Mouse (Mus musculus) liver, adult 2 months (tissue): ENCODE results near the gene Kalrn. TPM values are rescaled to one million over a fixed set of nuclear protein-coding genes. Genes with fewer than 3 reads are reported as not detected.

ENCODE experiments used
- DNase-seq: peaks from one replicate; pipeline ENCODE4 v3.0.0-alpha.2; 2011; ENCODE audit warnings: low read depth, low spot score; ENCODE audit errors: extremely low read depth
- H3K27ac ChIP-seq: fragments of 200-500 bp; replicated peaks from 2 replicates; pipeline ENCODE4 v1.5.1; 2012; ENCODE audit warnings: low read depth, mild to moderate bottlenecking, control low read depth, inconsistent platforms, low read length; ENCODE audit not compliant: insufficient read depth
- H3K27me3 ChIP-seq: fragments of 200-500 bp; 2 replicates; pipeline ENCODE4 v1.6.1; 2012; ENCODE audit warnings: mild to moderate bottlenecking, moderate library complexity, low read length, inconsistent platforms; ENCODE audit not compliant: control insufficient read depth, insufficient read depth
- H3K36me3 ChIP-seq: fragments of 200-500 bp; 2 replicates; pipeline ENCODE4 v1.6.1; 2012; ENCODE audit warnings: low read length, inconsistent platforms; ENCODE audit not compliant: control insufficient read depth, insufficient read depth
- H3K4me1 ChIP-seq: fragments of 200-500 bp; 2 replicates; pipeline ENCODE4 v1.6.1; 2011; ENCODE audit warnings: low read length; ENCODE audit not compliant: control insufficient read depth, insufficient read depth
- H3K4me3 ChIP-seq: fragments of 200-500 bp; 2 replicates; pipeline ENCODE4 v1.5.1; 2011; ENCODE audit warnings: low read depth, mild to moderate bottlenecking, control low read depth, low read length, moderate library complexity; ENCODE audit not compliant: insufficient read depth
- H3K79me2 ChIP-seq: fragments of 200-500 bp; 2 replicates; pipeline ENCODE4 v1.6.1; 2012; ENCODE audit warnings: inconsistent platforms, mild to moderate bottlenecking, low read length, moderate library complexity; ENCODE audit not compliant: control insufficient read depth, insufficient read depth
- H3K9ac ChIP-seq: fragments of 200-500 bp; 2 replicates; pipeline ENCODE4 v1.6.1; 2012; ENCODE audit warnings: low read depth, mild to moderate bottlenecking, control low read depth, inconsistent platforms, low read length
- CTCF ChIP-seq: fragments of 200-500 bp; IDR thresholded peaks from 2 replicates; pipeline ENCODE4 v1.5.1; 2011; ENCODE audit warnings: low read depth, low read length, control low read depth
- POLR2A ChIP-seq: fragments of 200-500 bp; IDR thresholded peaks from 2 replicates; pipeline ENCODE4 v1.6.1; 2011; ENCODE audit warnings: low read length, control low read depth; ENCODE audit not compliant: insufficient read depth; ENCODE audit errors: extremely low read depth
- WGBS: fragments of 180-500 bp; shearing (Covaris S2); methylation state at CpG from one replicate; pipeline ENCODE4 v1.1.7; 2018; 5-methylcytosine and 5-hydroxymethylcytosine counted together
- polyA plus RNA-seq: library from polyadenylated mRNA; depleted of rRNA; stranded (reverse); fragments of >200 nt; gene quantifications from 2 replicates; pipeline ENCODE4 v1.2.3, GENCODE M21; 2012
- total RNA-seq: library from RNA; depleted of rRNA; stranded (reverse); fragments of >200 nt; gene quantifications from 2 replicates; pipeline ENCODE4 v1.2.3, GENCODE M21; 2014

Kalrn gene
- total and polyA plus RNA-seq, 2 experiments = 14.0 to 34.8 TPM

DNA sequence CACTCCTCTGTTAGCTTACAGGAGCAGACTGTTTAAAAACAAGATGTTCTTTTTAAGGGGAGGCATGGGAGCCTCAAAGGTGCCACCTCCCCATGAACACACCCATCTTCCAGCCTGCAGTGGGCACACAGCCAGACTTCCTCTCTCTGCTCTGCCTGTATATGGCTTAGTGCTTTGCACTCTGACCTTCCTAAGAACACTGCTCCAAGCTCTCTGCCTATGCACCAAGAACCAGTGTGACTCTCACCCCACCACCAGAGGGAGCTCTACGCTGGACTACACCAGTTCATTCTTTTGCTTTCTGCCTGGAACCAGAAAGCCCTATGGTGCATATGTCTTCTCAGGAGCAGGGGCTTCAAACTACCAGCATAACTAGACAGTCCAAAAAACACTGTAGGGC lies 271.3 kb downstream of the Kalrn start:
- Histone ChIP-seq H3K36me3 (no peaks in the 10 kb centered on the region), H3K4me3 (no peak overlapping the region), H3K79me2 (no peaks in the 10 kb centered on the region), H3K9ac (no peak overlapping the region), H3K27me3 (no peaks in the 10 kb centered on the region), H3K27ac (no peak overlapping the region), H3K4me1 (no peaks in the 10 kb centered on the region)
- TF ChIP-seq POLR2A = no peak
- TF ChIP-seq CTCF = peak; percentile 63; the same call in 1 of the 2 replicates
- DNase-seq = peak; percentile 57
- 87% methylated on average over 1 of the region's 1 CpGs for WGBS

DNA sequence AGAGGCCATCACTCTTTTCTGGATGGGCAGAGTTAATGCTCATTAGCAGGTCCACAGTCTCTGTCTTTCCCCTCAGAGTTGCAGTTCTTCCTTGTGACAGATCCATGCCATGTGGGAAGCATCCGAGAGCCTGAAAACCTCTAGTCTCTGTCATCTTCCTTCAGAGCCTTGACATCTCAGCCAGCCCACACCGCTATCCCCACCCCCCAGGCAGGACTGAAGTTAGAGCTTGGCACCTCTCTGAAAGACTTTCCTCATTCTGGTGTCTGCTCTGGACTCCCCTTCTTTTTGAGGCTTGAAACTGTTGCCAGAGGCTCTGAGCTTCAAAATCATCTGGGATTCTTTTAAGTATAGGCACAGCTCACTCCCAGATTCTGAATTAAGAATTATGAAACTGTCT lies 274.1 kb downstream of the Kalrn start:
- no peak overlapping the region for H3K9ac ChIP-seq
- DNase-seq = no peak
- H3K27me3 ChIP-seq = no peaks in the 10 kb centered on the region
- H3K27ac ChIP-seq = no peak overlapping the region
- WGBS = 86% methylated on average over 2 of the region's 2 CpGs
- no peaks in the 10 kb centered on the region for H3K4me1 ChIP-seq
- TF ChIP-seq POLR2A (no peak), CTCF (no peak)
- H3K4me3 ChIP-seq = no peak overlapping the region
- no peaks in the 10 kb centered on the region for H3K36me3 ChIP-seq
- no peaks in the 10 kb centered on the region for H3K79me2 ChIP-seq

DNA sequence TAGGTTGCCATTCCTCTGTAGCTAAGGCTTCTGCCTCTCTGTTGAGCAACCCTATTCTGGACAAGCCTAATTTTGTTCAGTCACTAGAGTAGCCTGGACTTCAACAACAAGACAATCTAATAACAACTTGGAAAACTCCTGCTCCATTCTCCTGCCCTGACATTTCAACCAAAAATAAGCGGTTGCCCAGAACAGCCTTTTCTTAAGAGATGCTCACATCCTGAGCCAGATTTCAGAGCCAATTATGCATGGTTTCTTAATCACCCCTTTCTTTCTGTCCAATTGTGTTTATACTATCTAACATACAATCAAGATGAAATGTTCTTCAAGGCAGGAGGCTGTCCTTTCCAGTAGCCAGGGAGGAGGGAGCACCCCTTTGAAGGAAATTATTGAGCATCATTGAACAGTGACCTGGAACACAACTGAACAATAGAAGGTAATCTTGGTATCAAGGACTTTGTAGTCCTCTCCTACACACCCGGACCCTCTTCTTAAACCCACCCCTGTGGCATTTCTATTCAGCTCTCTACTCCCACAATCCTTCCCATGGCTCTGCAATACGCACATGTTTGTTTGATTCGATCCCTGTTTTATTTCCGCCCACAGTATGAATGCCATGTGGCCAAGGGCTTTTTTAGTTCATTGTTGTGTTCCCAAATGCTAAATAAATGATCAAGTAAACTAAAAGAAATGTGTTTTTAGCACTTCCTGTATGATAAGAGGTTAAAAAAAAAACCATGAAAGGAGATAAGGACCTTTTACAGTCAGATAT lies 275.2 kb downstream of the Kalrn start:
- no peaks in the 10 kb centered on the region for H3K4me1 ChIP-seq
- H3K4me3 ChIP-seq = no peak overlapping the region
- H3K27me3 ChIP-seq = no peaks in the 10 kb centered on the region
- H3K36me3 ChIP-seq = no peaks in the 10 kb centered on the region
- 85% methylated on average over 5 of the region's 5 CpGs for WGBS
- TF ChIP-seq CTCF = no peak
- no peak for TF ChIP-seq POLR2A
- no peak for DNase-seq
- H3K79me2 ChIP-seq = no peaks in the 10 kb centered on the region
- H3K27ac ChIP-seq = no peak overlapping the region
- H3K9ac ChIP-seq = no peak overlapping the region

DNA sequence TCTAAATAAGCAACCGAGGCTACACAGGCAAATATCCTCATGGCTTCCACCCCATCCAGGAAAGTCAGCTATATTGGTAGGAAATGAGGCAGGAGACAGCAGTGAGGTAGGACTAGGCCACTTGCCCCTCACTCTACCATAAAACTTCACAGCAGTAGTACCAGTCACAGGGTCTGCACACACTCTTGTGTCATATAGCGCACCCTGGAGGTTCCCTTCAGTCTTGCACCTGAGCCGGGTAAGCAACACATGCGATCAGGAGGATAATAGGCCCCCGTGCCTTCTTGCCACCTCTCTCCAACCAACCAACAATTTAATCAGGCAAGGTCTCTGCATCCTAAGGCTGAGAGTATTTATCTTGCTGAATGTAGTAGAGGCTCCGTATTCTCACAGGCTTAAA lies 278.8 kb downstream of the Kalrn start:
- Histone ChIP-seq H3K9ac (no peak overlapping the region), H3K79me2 (no peaks in the 10 kb centered on the region), H3K4me1 (no peaks in the 10 kb centered on the region), H3K27ac (no peak overlapping the region), H3K36me3 (no peaks in the 10 kb centered on the region), H3K4me3 (no peak overlapping the region), H3K27me3 (no peaks in the 10 kb centered on the region)
- 81% methylated on average over 6 of the region's 6 CpGs for WGBS
- TF ChIP-seq CTCF (peak; percentile 37; the same call in 1 of the 2 replicates), POLR2A (no peak)
- DNase-seq = no peak

DNA sequence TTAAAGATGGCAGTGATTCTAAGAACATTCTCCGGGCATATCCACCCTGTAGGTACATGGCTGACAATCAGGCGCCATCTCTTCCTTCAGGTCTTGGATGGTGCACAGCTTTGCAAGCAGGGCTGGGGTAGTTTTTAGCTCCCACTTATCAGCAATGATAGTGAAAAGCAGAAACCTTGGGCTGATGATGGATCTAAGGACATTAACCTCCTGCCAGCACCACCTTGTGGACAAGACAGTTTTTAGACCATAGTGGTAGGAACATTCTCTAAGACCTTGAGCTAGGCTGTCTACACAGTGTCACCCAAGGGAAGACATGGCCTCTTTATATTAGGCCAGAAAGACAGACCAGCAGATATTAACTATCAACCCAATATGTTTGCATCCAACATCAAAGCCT lies 279.7 kb downstream of the Kalrn start:
- no peak for TF ChIP-seq CTCF
- no peak for TF ChIP-seq POLR2A
- no peaks in the 10 kb centered on the region for H3K4me1 ChIP-seq
- H3K27me3 ChIP-seq = no peaks in the 10 kb centered on the region
- WGBS = 92% methylated on average over 2 of the region's 2 CpGs
- H3K79me2 ChIP-seq = no peaks in the 10 kb centered on the region
- DNase-seq = no peak
- no peak overlapping the region for H3K27ac ChIP-seq
- no peaks in the 10 kb centered on the region for H3K36me3 ChIP-seq
- H3K4me3 ChIP-seq = no peak overlapping the region
- no peak overlapping the region for H3K9ac ChIP-seq

DNA sequence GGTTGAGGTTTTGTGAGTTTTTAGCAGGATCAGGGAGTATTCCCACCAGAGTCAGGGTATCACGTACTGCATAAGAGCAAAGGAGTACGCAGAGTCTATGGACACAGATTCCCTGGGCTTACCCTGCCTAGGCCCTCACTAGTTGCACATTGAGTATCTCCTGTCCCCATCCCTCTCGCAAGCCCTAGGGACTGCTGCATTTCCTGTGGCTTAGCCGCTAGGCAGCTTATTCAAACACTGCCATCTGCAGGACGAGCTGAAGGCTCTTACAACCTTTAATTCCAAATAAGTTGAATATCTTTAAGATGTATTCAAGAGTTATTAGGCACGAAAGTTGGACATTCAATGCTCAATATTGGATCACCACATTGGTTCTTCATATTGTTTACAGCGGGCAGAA lies 283.7 kb downstream of the Kalrn start:
- TF ChIP-seq POLR2A (no peak), CTCF (peak; percentile 51)
- H3K36me3 ChIP-seq = no peaks in the 10 kb centered on the region
- no peak overlapping the region for H3K27ac ChIP-seq
- 51% methylated on average over 7 of the region's 7 CpGs for WGBS
- no peak overlapping the region for H3K9ac ChIP-seq
- peak; percentile 22 for DNase-seq
- H3K4me1 ChIP-seq = no peaks in the 10 kb centered on the region
- H3K4me3 ChIP-seq = no peak overlapping the region
- H3K79me2 ChIP-seq = no peaks in the 10 kb centered on the region
- no peaks in the 10 kb centered on the region for H3K27me3 ChIP-seq
